Mouse (Mus musculus) monocyte, adult 5-6 weeks (primary cell): ENCODE measurements at regions not wholly inside any gene's neighbourhood (a gene's known extent, or its start where the extent isn't known, plus 50 kb on each side); places are given as distances from the start of the nearest gene placed in this dataset.
"Not testable (repeated sequence)": the region's sequence is repeated elsewhere in the genome, so short reads cannot be mapped to it uniquely, and the experiment has no call there.

ENCODE experiments used
- ATAC-seq: fragments of 153-309, 156-312 bp; replicated peaks from 2 replicates; pipeline ENCODE4 v1.8.0; 2017; ENCODE audit warnings: mild to moderate bottlenecking; ENCODE audit not compliant: low TSS enrichment, insufficient number of reproducible peaks, severe bottlenecking, poor library complexity, low FRiP score

DNA sequence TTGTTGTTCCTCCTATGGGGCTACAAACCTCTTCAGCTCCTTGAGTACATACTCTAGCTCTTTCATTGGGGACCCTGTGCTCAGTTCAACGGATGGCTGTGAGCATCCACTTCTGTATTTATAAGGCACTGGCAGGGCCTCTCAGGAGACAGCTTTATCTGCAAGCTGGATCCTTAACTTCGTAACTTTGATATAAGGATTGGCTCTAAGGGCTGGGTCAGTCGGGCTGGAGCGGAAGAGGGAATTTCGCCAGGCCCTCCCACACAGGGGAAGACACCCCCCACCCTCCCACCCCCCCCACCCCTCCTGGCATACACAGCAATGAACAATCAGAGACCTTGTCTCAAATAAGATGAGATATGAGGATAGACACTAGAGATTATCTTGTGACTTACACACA, 304.3 kb upstream of the Chordc1 start:
- ATAC-seq: 0 out of 2 replicates have a peak, but pooled peaks have one; percentile 73

DNA sequence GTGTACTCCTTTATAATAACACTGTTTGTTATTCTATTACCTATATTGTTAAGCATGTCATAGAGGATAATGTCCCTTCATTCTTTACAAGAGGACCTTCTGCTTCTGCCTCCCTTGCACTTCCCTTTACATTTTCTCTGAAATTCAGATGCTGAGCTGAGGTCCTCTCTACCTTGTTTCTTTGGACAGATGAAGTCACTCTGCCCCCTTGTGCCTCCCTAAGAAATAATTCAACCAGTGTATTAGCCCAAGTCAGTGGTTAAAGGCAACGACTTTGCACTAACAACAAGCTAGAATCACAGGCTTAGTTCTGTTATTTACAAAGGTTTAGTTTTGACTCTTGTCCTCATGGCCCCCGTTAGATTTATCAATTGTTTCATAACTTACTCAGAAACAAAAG, 289.4 kb upstream of the Chordc1 start:
- ATAC-seq: no peak

DNA sequence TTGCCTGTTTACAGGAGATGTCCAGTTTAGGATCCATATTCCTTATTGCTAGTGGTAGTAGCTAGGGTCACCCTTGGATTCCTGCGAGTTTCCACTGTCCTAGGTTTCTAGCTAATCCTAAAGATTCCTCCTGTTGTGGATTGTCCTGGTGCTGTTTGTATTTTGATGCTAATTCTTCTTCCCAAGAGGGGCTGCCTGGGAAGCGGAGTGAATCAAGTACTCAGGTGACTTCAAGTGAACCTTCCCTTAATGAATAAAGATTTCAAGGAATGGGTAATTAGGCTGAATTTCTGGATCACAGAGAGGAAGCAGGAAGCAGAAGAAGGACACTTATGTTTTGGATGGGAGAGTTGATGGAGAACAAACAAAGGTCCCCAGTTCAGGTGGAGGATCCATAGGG, 250.6 kb upstream of the Chordc1 start:
- no peak for ATAC-seq

GRCm38 (mm10) chr9:18042636-18043035, 249.3 kb upstream of the Chordc1 start:
- ATAC-seq: not testable (repeated sequence)

- no peak for ATAC-seq
These were observed 215.0 kb upstream of the Chordc1 start for GRCm38 (mm10) chr9:18076942-18077341.

- ATAC-seq: not testable (repeated sequence)
These were observed 213.5 kb upstream of the Chordc1 start for GRCm38 (mm10) chr9:18078446-18078845.

DNA sequence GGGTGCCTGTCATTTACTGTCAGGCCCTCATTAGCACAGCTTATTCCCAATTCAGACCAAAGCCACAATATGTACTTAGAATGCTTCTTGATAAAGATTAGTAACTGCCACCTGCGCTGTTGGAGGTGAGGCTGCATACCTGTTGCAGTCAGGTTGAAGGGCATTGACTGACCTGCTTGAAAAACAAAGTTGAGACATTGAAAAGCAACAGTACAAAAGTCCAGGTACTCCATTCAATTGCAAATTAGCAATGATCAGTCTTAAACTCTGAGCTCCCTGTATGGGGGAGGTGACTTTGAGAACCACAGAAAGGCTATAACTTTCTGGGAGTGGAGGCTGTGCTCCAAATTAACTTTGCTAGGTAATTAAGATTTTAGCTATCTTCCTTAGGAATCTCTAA, 212.8 kb upstream of the Chordc1 start:
- not testable (repeated sequence) for ATAC-seq
